Mouse (Mus musculus) embryonic facial prominence, embryonic 11.5 days (tissue): ENCODE data around the gene A930017K11Rik. TPM values are rescaled to one million over a fixed set of nuclear protein-coding genes. Genes with fewer than 3 reads are reported as not detected.

Experiments
- ATAC-seq: fragments of 200-750 bp; cut with Nextera tagmentation; replicated peaks from 2 replicates; pipeline ENCODE4 v1.8.0; 2017; ENCODE audit warnings: low read depth; ENCODE audit not compliant: insufficient number of reproducible peaks, low FRiP score, low TSS enrichment
- DNase-seq: peaks from one replicate; pipeline ENCODE4 v3.0.0-alpha.2; 2015; ENCODE audit warnings: low spot score
- H3K27ac ChIP-seq: fragments of 300-500 bp; sonication (generic); replicated peaks from 2 replicates; pipeline ENCODE4 v1.5.1; 2014; ENCODE audit warnings: mild to moderate bottlenecking, low read depth, low read length, control low read depth
- H3K27me3 ChIP-seq: fragments of 300-500 bp; sonication (generic); 2 replicates; pipeline ENCODE4 v1.6.1; 2014; ENCODE audit warnings: mild to moderate bottlenecking, low read length, moderate library complexity, mixed read lengths; ENCODE audit not compliant: control insufficient read depth, insufficient read depth
- H3K36me3 ChIP-seq: fragments of 300-500 bp; sonication (generic); replicated peaks from 2 replicates; pipeline ENCODE4 v1.6.1; 2014; ENCODE audit warnings: low read depth, mild to moderate bottlenecking, low read length, moderate library complexity, mixed read lengths; ENCODE audit not compliant: control insufficient read depth, insufficient read depth
- H3K4me1 ChIP-seq: fragments of 300-500 bp; sonication (generic); 2 replicates; pipeline ENCODE4 v1.6.1; 2014; ENCODE audit warnings: low read length, mixed read lengths; ENCODE audit not compliant: control insufficient read depth, insufficient read depth
- H3K4me2 ChIP-seq: fragments of 300-500 bp; sonication (generic); 2 replicates; pipeline ENCODE4 v1.6.1; 2014; ENCODE audit warnings: low read depth, mild to moderate bottlenecking, control low read depth, low read length, moderate library complexity
- H3K4me3 ChIP-seq: fragments of 300-500 bp; sonication (generic); 2 replicates; pipeline ENCODE4 v1.5.1; 2014; ENCODE audit warnings: low read depth, low read length, control low read depth
- H3K9ac ChIP-seq: fragments of 300-500 bp; sonication (generic); replicated peaks from 2 replicates; pipeline ENCODE4 v1.6.1; 2014; ENCODE audit warnings: mild to moderate bottlenecking, control low read depth, low read length
- H3K9me3 ChIP-seq: fragments of 300-500 bp; sonication (generic); replicated peaks from 2 replicates; pipeline ENCODE4 v1.6.1; 2016; ENCODE audit warnings: mild to moderate bottlenecking, low read length, inconsistent platforms, mixed read lengths; ENCODE audit not compliant: control insufficient read depth
- WGBS: fragments of 180-500 bp; shearing (Covaris S2); extraction: QIAGEN DNeasy Blood & Tissue Kit; methylation state at CpG from one replicate; pipeline ENCODE4 v1.1.7; 2014; 5-methylcytosine and 5-hydroxymethylcytosine counted together
- polyA plus RNA-seq: library from polyadenylated mRNA; unstranded; fragments of >200 nt; fragmentation: Nextera tagmentation; extraction: Ambion mirVana; gene quantifications from 2 replicates; pipeline ENCODE4 v1.2.1, GENCODE M21; 2014

Gene A930017K11Rik
- polyA plus RNA-seq, 1 experiment from 2014 or later = 0.49 TPM

- Histone ChIP-seq H3K4me3 (peak overlapping the region; percentile 86), H3K4me1 (no peaks in the 10 kb centered on the region; the same call in 1 of the 2 replicates), H3K27me3 (no peaks in the 10 kb centered on the region), H3K27ac (no peak overlapping the region), H3K4me2 (no peak overlapping the region), H3K36me3 (no peaks in the 10 kb centered on the region), H3K9me3 (no peaks in the 10 kb centered on the region), H3K9ac (no peak overlapping the region; the same call in 1 of the 2 replicates)
- no peak for ATAC-seq
- 96% methylated on average over 1 of the region's 1 CpGs for WGBS
- no peak for DNase-seq
Observed at GRCm38 (mm10) chr17:25984066-25984465, 31.7 kb upstream of the A930017K11Rik start.

GRCm38 (mm10) chr17:25982913-25983312, 30.5 kb upstream of the A930017K11Rik start:
- H3K4me3 ChIP-seq = no peak overlapping the region
- no peaks in the 10 kb centered on the region for H3K9me3 ChIP-seq
- H3K27ac ChIP-seq = no peak overlapping the region
- ATAC-seq (no peak), DNase-seq (no peak)
- H3K4me2 ChIP-seq = no peak overlapping the region
- no peaks in the 10 kb centered on the region for H3K36me3 ChIP-seq
- no peak overlapping the region for H3K9ac ChIP-seq
- H3K27me3 ChIP-seq = no peaks in the 10 kb centered on the region
- WGBS = 85% methylated on average over 3 of the region's 3 CpGs
- no peaks in the 10 kb centered on the region; the same call in 1 of the 2 replicates for H3K4me1 ChIP-seq

GRCm38 (mm10) chr17:25980854-25981253, 28.5 kb upstream of the A930017K11Rik start:
- no peaks in the 10 kb centered on the region for H3K9me3 ChIP-seq
- H3K4me2 ChIP-seq = no peak overlapping the region
- H3K36me3 ChIP-seq = no peaks in the 10 kb centered on the region; the same call in 1 of the 2 replicates
- no peak overlapping the region for H3K27ac ChIP-seq
- ATAC-seq = no peak
- DNase-seq = no peak
- H3K4me3 ChIP-seq = no peak overlapping the region
- 94% methylated on average over 5 of the region's 5 CpGs for WGBS
- no peaks in the 10 kb centered on the region for H3K27me3 ChIP-seq
- no peak overlapping the region for H3K9ac ChIP-seq
- no peaks in the 10 kb centered on the region; the same call in 1 of the 2 replicates for H3K4me1 ChIP-seq

GRCm38 (mm10) chr17:25979829-25980738, 27.7 kb upstream of the A930017K11Rik start:
- ATAC-seq (no peak), DNase-seq (peak; percentile 5)
- H3K4me3 ChIP-seq = no peak overlapping the region
- no peak overlapping the region for H3K9ac ChIP-seq
- no peak overlapping the region for H3K4me2 ChIP-seq
- 84% methylated on average over 5 of the region's 5 CpGs for WGBS
- H3K9me3 ChIP-seq = no peaks in the 10 kb centered on the region
- H3K27ac ChIP-seq = no peak overlapping the region
- no peaks in the 10 kb centered on the region; the same call in 1 of the 2 replicates for H3K36me3 ChIP-seq
- H3K4me1 ChIP-seq = no peaks in the 10 kb centered on the region; the same call in 1 of the 2 replicates
- no peaks in the 10 kb centered on the region for H3K27me3 ChIP-seq

GRCm38 (mm10) chr17:25970954-25971707, 18.8 kb upstream of the A930017K11Rik start:
- no peaks in the 10 kb centered on the region; the same call in 1 of the 2 replicates for H3K36me3 ChIP-seq
- WGBS = 90% methylated on average over 4 of the region's 4 CpGs
- no peak for ATAC-seq

GRCm38 (mm10) chr17:25970448-25970847, 18.1 kb upstream of the A930017K11Rik start:
- Histone ChIP-seq H3K36me3 (no peaks in the 10 kb centered on the region), H3K9me3 (no peaks in the 10 kb centered on the region), H3K27ac (no peak overlapping the region), H3K9ac (no peak overlapping the region), H3K4me1 (no peaks in the 10 kb centered on the region), H3K4me2 (no peak overlapping the region), H3K27me3 (no peaks in the 10 kb centered on the region), H3K4me3 (no peak overlapping the region)
- no peak for DNase-seq
- ATAC-seq = no peak
- 95% methylated on average over 9 of the region's 9 CpGs for WGBS

More at GRCm38 (mm10) chr17:25970954-25971707, 18.8 kb upstream of the A930017K11Rik start:
- DNase-seq = no peak
- no peak overlapping the region for H3K4me2 ChIP-seq
- no peaks in the 10 kb centered on the region for H3K9me3 ChIP-seq
- no peak overlapping the region for H3K4me3 ChIP-seq
- no peak overlapping the region for H3K27ac ChIP-seq
- H3K4me1 ChIP-seq = no peaks in the 10 kb centered on the region
- no peak overlapping the region for H3K9ac ChIP-seq
- no peaks in the 10 kb centered on the region for H3K27me3 ChIP-seq

- no peaks in the 10 kb centered on the region for H3K9me3 ChIP-seq
- ATAC-seq (no peak), DNase-seq (no peak)
- no peaks in the 10 kb centered on the region for H3K27me3 ChIP-seq
- H3K36me3 ChIP-seq = peaks cover 2% of the 10 kb centered on the region; the same call in 1 of the 2 replicates
- no peaks in the 10 kb centered on the region for H3K4me1 ChIP-seq
- no peak overlapping the region for H3K27ac ChIP-seq
- 90% methylated on average over 1 of the region's 1 CpGs for WGBS
- H3K9ac ChIP-seq = no peak overlapping the region
- no peak overlapping the region for H3K4me3 ChIP-seq
- H3K4me2 ChIP-seq = no peak overlapping the region
Observed at GRCm38 (mm10) chr17:25968176-25968575, 15.8 kb upstream of the A930017K11Rik start.
